Mouse (Mus musculus) cerebellum, adult 8-10 months (tissue): ENCODE data around the gene Zfp109.

ENCODE experiments used
- DNase-seq: peaks from one replicate; pipeline ENCODE4 v3.0.0; 2022

Gene Zfp109

DNA sequence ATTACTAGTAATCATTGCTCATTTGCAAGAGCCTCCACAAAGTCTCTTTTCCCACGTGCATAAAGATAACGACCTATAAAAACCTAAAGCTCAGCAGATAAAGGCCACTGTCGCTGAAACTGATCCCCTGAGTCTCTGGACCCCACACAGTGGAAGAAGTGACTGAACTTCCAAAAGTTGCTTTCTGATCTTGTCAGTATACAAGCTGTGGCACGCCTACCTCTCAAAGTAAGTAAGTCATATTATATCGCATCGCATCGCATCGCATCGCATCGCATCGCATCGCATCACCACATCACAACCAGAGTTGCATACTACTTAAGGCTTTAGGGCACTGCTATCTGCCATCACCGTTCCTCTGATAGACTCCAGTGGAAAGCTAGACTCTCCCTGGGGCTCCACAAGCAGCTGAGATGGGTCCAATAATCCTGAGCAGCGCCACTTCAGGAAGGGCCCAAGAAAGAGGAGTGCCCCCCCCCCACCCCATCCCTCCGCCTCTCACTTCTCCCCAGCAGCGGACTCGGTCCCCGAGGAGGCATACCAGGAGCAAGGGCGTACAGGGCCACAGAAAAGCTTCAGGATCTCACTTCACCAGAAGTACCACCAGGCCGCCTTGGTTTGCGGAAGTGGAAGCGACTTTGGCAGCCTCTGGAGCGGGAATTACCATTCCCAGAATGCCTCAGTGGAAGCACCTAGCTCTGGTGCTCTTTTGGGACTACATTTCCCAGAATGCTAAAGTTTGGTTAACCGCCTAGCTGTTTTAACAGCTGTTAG, 29.7 kb downstream of the Zfp109 start:
- DNase-seq: peak; percentile 69

DNA sequence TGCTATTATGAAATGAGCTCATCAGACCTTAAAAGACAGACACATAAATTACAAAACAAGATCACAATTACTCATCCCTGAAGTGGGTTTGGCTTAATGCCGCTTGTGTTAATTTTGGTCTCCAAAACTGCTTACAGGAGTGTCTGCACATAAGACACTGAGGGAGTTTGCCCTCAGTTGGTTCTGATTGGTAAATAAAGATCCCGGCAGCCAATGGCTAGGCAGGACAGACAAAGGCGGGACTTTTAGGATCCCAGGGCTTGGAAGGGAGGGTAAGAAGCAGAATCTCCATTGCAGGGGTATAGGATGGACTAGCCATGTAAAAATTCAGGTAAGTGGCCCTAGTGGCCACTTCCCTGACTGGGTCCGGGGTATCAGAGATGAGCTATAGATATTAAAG, 40.4 kb downstream of the Zfp109 start:
- no peak for DNase-seq

DNA sequence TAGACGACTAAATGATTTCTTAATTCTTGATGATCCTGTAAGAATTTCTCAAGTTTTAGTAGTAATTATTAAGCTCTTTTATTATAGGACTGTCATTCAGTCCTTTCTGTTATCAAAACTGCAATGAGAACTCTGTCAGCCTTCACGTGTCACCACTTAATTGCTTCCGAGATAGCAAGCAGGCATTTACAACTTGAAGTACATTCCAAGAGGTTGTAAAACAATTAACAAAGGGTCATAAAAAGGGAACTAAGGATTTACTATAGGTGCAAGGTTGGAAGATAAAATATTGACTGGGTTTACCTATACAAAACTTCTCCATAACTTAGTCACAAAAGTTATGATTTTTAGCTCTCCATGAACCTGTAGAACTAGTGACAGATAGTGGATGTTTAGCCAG, 44.2 kb downstream of the Zfp109 start:
- no peak for DNase-seq

DNA sequence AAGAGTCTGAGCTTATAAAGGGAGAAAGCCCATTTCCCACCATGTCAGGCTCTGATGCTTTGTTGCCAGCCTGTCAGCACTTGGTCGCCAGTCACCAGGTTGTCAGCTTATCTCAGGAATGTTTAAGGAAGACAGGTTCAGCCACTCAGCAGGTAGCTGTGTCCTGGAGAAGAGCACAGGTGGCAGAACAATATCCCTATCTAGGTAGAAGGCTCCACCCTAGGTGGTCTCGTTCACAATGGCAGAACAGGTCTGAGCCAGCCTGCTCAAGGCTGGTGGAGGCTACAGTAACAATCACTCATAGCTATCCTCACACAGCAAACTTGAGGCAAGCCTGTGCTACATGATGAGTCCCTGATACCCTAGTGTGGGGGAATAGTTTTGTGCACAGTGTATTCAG, 46.0 kb downstream of the Zfp109 start:
- DNase-seq: no peak

DNA sequence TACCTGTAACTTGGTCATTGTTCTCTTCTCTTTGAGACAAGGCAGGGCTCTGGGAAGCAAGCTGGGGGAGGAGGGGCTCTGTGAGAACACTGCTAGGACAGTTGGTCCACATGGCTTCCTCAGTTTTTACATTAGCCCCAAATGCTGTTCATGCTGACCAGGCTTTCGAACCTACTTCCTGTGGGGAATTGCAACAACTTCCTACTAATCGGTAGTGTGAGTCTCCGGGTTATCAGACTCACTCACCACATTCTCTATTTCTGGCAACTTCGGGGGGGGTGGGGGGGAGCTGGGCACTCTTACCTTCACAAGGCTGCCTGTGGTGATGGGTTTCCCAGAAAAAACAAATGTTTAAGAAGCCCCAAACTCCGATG, 47.8 kb downstream of the Zfp109 start:
- DNase-seq: no peak

DNA sequence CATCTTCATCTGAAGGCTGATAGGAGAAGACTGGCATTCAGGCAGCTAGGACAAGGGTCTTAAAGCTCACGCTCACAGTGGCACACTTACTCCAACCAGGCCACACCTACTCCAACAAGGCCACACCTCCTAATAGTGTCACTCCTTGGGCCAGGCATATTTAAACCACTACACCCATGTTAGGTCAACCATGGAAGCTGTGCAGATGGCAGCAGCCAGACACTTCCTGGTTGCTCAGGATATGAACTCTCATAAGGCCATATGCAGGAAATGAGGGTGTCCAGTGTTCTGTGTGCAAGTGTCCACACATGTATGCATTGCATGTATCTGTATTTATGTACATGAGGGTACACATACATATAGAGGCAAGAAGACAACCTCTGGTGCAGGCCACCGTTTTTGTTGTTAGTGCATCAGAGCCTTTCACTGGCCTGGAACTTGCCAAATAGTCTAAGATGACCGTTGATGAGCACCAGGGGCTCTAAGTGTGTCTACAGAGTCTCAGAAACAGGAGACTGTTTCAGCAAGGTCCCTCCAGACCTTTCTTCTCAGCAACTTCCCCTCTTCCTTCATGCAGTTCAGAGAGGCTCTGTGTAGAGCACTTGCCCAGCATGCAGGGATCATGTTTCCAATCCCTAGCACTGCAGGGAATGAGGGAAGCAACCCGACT, 48.3 kb downstream of the Zfp109 start:
- DNase-seq: no peak

DNA sequence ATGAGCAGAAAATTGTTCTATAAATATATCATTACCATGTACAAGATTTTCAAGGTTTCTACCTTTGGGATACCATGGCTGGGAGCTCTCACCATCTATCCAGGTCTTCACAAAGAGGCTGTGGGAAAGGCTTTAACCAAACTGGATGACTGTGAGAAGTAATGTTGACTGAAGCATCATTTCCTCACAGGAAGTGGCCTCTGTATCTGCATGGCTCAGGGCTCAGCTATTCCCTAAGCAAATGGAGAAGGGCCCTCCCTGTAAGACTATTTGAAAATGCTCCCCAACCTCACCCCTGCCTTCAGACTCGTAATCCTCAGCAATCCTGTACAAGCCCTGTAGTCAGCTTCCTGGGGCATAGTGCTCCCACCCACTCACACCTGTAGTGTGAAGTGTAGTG, 49.7 kb downstream of the Zfp109 start:
- DNase-seq: no peak
